Mouse (Mus musculus): ENCODE measurements around the gene Trappc11. TPM values are rescaled to one million over a fixed set of nuclear protein-coding genes. Genes with fewer than 3 reads are reported as not detected.

Trappc11 gene
- total RNA-seq (2023), result 38.3 TPM

GRCm38 (mm10) chr8:47533344-47534125, at the start of gene Trappc11, which contains the start of gene Rwdd4a:
TSS of gene Trappc11 (minus strand) at chr8:47533470.
TSS of gene Rwdd4a (plus strand) at chr8:47533664.

GRCm38 (mm10) chr8:47446312-47447046, 86.8 kb downstream of the Trappc11 start, which contains the start of gene Stox2:
TSS of gene Stox2 (minus strand) at chr8:47446362.

Other genes starting within 250 kb of the Trappc11 start
- 0.55 TPM for gene Stox2, start 87.1 kb downstream of the Trappc11 start, total RNA-seq (2023)
- gene Rwdd4a, start 194 bp upstream of the Trappc11 start, total RNA-seq (2023), result 30.7 TPM
- gene Ing2, start 142.1 kb upstream of the Trappc11 start, total RNA-seq (2023), result 21.6 TPM
- gene Cdkn2aip, start 180.5 kb upstream of the Trappc11 start, total RNA-seq (2023), result 41.5 TPM